Mouse (Mus musculus): ENCODE data around the gene Pcdh9. TPM values are rescaled to one million over a fixed set of nuclear protein-coding genes. Genes with fewer than 3 reads are reported as not detected.

Pcdh9 gene
- total RNA-seq, 4 experiments from 2014 or later: 2.0 to 2.6 (median 2.4) TPM

DNA sequence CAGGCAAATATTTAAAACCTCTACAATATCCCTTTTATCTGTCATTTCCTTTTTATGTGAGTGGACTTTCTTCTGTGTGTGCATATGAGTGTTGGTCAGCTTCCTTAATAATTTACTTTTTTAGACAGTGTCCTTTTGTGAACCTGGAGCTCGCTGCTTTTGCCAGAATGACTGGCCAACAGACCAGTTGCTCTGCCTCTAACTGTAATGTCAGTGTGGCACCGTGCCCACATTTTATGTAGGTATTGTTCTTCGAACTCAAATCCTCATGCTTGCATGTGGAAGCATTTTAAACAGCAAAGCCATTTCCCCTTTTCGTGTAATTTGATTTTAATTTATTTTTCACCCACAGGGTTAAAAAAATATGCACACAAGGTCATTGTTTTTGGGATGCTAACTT is 748.4 kb downstream of the Pcdh9 start:
- DNase-seq: no peak

DNA sequence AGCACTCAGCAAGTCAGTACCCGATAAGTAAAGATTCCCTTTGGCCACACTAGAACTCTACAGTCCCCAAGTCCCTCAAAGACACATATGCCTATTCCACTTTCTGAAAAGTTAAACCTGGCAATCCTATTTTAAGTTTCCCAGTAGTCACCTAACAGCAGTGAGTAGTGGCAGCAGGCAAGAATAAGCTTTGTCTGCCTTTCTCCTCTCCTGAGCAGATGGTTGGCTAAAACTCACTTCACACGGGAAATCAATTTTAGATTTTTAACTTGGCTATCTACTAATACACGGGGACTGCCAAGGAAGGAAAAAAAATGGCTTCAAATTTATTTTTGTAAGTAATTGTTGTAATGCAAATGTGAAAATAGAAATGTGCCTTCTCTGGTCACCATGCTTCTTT is 763.5 kb downstream of the Pcdh9 start:
- no peak for DNase-seq

DNA sequence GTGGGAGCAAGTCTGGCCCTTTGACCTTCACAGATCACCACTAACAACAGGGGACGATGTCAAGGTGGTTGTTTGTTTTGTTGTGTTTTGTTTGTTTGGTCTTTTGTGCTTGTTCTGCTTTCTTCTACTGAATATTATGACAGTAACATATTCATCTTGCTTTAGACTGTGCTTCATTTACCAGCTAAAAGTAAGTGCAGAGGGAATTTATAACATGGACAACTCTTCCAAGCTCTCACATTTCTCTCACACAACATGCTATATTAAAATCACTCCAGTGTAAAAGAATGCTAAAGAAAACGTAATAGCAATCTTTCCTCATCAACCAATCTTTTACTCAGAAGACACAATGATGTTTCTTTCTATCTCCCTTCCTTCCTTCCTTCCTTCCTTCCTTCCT is 787.7 kb downstream of the Pcdh9 start:
- DNase-seq: no peak

DNA sequence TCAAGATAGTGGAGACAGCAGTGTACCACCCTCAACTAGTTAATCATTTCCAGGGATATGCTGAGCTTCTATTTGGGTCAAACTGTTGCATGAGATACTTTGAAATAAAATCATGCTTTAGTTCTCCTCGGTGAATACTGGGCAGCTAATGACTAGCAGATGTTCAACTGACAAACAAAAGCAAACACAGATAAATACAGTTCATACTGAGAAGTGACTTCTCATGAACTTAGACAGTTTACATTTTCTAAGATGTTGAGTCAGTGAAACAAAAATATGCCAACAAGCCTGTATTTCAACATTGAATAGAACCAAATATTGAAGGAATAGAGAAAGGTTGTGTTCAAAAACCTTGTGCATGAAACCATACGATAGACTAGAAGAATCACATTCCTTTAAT is 795.4 kb downstream of the Pcdh9 start:
- DNase-seq: no peak

DNA sequence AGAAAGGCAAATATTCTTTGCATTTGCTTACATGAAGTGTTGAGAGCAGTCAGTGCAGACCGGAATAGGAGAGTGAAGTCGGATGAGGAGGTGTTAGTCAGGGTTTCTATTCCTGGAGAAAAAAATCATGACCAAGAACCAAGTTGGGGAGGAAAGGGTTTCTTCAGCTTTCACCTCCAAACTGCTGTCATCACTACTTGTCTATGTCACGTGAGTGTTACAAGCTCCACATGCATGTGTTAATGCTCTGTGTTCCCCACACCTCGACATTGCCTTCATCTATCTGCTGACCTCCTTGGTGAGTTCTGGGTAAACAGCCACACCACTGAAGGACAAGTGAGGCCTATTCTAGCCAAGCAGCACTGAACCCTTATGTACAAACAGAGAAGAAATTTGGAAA is 797.7 kb downstream of the Pcdh9 start:
- DNase-seq: no peak

DNA sequence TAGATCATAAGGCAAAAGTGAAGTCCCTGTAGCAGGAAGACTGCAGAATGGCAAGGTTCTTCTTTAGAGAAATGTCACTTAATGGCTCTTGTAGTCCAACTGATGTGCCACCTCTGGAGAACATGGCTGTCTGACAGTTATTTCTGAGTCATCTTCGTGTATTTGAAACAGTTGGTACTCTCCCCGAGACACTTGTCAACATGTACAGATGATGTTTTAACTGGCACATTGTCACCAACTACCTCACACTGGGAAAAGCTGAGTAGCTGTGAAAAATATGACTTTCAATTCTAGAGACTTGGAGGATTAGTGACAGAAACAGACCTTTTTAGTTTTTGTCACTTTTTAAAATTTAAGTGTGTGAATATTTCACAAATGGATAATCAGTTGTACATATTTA is 804.8 kb downstream of the Pcdh9 start:
- no peak for DNase-seq

DNA sequence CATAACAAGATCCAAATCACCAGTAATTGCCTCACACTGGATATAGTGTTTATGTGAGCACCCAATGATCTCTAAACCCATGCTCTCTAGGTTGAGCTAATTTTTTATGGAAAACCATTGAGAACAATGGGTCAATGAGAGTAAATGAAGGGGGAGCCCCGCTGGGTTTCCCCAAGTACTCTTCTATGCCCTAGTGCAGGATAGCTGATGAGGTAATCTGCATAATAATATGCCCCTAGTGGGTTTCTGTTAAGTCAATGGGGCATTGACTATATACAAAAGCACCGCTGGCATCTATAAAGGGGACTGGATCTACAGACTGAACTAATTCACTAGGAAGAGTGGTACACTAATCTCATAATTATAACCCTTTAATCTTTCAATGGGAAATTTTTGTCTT is 807.3 kb downstream of the Pcdh9 start:
- DNase-seq: no peak

DNA sequence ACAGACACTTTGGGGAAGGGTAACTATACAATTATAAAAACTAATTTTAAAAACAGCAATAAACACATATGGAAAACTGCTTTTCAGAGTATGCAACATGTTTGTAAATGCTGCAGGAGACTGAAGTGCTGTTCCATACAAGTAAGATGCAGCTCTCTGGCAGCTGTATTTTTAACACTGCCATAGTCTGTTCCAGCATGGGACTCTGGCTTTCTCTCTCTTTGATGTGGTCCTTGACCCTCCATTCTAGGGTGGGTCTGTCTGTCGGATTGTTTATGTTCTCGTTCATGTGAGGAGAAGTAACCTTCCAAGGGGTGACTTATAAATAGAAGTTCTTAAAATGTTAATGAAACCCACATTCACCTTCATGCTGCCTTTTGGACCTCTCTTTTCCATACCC is 809.6 kb downstream of the Pcdh9 start:
- no peak for DNase-seq

DNA sequence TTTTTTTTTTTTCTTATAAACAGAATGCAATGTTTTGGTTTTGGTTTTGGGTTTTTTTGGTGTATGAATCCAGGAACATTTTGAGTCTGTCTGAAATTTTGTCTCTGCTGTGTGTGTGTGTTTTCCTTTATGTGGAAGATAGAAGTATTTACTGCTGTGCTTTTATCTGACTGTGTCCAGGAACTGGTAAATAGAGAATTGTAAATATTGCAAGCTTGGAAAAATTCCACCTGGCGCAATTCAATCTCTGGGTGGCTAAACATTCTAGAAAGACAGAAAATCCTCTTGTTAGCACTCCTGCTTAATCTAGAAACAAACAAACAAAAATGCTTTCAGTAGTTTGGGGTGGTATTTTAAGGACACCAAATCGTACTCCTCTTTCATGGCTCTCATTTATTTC is 814.7 kb downstream of the Pcdh9 start:
- DNase-seq: no peak

DNA sequence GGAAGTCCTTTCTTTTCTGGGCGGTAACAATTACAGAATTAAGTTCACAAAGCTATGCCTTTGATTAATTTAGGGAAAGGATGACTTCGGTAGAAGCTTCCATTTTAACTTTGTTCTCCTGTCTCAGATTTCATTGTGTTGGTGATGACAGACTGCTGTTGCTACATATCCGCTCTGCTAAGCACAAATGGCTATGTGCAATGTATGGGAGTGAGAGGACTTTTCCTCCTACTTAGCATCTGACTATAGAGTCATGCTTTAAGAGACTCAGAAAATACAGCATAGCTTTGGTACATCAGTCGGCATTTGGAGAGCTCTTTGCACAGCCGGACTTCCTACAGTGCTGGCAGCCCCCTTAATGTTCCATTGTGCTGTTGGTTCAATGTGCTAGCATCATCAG is 818.1 kb downstream of the Pcdh9 start:
- no peak for DNase-seq

DNA sequence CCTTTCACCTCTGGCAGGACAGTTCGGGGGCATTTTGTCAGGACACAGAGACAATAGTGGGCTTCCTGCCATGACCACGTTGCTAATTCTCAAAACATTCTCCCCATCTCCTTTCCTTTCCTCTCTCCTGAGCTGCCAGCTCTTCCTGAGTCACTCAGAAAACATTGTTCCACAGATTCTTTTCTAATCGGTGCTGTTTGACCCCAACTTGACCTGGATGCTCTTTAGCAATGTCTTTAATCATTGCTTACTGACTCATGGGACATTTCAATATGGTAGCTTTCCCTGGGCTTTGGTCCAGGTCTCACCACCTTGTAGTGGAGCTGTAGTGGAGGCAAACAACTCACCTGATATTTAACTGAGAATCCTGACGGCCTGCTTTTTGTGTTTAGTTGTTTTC is 820.3 kb downstream of the Pcdh9 start:
- DNase-seq: no peak

DNA sequence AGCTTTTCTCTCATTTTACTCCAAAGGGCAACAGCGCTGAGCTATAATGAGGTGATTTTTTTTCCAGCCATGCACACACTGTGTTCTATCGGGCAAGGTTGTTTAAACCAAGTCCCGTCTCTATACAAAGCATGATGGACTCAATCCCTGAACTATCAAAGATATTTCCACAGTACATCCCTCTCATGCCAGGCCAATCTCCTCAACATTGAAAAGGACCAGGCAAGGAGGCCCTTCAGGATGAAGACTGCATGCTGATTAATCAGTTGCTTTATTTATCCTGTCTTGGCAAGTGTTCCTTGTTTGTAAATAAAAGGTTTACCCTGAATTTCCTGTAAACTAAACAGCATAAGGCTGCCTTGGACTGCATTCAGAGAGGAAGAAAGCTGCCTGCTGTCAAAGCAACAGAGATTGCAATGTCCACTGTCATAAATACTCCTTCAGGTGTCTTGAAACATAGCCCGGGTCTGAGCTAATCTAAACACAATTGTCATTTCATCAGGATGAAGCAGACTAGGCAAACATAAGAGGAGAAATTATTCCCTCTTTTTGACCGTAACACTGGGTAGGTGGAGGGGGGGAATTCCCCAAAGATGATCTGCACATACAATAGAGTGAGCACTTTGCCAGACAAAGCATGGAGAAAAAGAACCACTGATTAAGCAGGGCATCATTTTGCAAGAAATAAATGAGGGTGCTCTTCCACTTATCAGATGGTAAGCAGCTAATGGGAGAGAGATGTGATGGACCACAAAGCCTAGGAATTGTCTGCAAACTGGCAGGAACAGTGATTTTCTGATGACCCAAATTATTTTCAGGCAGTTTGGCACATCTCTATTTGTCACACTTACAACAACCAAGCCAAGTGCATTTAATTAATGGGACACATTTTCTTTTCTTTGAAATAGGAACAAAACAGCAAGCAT is 822.8 kb downstream of the Pcdh9 start:
- no peak for DNase-seq

DNA sequence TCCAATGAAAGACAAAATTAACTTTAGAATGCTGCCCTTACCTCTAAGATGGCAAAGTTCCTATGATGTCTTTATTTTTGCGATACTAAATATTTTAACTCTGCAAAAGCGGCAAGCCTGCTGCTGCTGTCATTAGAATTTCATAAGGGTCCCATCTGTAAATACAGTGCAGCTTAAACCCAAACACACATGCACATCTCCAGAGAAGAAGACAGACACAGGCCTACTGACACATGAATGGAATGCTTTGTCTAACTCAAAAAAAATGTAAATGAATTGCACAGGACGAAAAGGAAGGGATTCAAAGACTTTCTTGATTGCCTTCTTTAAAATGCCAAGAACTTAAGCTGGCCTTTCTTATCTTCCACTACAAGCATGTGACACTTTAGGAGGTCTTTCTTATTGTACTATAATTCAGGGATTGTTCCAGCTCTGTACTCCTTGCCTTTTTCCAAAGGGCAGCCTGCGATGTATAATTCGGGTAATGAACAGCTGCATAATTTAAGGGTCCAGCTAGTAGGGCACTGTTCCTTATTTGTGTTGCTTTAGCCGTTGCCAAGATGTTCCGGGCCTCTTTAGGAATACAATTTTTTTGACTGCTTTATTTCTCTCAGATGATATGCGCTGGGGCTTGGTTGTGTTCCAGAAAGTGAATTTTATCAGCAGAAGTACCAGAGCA is 823.6 kb downstream of the Pcdh9 start:
- no peak for DNase-seq

DNA sequence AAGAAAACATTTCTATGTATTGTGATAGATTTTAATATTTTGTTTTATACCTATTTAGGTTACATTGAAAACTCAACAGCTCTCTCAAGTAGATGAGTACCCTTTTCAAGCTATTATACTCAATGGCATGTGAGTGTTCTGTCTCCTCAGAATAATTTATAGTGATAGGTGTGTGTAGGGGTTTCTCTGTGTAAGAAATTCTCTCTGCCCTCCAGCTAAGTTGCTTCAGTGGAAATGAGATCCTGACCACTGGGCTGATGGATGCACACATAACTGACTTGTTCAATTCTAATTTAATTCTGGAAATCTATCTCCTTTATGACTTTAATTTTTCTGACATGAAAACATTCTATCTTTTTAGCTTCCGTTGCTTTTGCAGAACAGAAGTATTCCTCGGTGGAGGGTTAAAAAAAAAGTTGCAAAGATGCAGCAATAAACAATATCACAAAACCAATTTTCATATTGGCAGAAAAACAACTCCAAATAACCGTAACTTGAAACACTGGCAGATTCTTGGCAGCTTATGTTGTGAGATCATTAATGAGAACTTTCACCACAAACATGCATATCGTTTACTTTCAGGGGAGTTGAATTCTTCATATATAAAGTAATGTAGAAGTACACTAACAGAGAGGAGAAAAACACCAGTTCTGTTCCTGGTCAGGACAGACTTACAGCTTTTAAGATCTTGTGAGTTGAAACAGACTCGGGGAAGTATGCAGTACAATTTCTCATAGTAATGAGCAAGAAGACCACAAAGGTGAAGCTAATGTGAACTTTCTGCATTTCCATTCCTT is 828.5 kb downstream of the Pcdh9 start:
- no peak for DNase-seq

DNA sequence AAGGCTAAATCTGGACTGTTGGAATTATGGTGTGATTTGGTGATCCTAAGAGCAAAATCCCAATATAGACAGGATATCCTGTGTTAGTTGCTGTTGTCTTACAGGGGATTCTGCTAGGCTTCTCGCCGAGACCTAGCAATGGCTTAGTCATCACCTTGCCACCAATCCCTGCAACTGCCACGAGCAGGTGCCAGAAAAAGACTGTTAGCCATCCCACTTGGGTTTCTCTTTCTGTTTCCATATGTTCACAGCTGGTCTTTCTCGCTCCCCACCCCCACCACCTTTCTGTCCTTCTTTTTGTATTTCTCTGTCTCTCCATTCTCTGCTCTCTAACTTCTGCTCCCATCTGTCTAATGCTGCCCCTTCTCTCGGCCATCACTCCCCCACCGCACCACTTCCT is 831.7 kb downstream of the Pcdh9 start:
- no peak for DNase-seq

DNA sequence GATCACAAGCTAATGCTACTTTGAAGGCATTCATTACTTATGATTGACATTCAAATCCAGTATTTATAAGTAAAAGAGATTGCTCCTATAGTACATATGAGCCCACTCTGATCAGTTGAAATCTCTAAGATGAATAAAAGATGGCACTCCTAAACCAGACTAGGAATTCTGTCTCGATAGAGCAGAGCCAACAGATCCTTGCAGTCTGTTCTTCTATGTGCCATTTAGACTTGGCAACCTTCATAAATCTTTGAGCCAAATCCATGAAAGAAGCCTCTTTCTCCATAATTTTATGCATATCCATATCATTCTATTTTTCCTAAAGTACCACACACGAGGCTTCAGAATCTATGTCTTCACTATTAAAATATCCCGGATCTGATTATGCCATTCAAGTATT is 834.5 kb downstream of the Pcdh9 start:
- no peak for DNase-seq

DNA sequence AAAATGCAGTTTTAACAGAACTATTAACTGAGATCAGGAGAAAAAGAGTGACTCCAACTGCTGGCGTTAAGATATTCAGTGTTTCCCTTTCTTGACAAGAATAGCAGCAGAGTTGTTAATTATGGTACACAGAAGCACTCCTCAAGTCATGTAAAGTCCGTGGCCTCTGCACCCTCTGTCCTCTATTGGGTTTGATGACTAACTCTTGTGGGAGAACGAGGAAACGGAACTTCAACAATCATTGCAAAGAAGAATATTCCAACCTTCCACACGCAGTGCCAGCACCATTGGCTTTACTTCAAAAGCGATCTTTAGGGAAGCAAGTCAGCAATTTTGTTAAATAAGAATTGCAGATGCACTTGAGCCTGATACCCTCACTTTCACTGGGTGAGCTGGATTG is 849.9 kb downstream of the Pcdh9 start:
- DNase-seq: no peak

DNA sequence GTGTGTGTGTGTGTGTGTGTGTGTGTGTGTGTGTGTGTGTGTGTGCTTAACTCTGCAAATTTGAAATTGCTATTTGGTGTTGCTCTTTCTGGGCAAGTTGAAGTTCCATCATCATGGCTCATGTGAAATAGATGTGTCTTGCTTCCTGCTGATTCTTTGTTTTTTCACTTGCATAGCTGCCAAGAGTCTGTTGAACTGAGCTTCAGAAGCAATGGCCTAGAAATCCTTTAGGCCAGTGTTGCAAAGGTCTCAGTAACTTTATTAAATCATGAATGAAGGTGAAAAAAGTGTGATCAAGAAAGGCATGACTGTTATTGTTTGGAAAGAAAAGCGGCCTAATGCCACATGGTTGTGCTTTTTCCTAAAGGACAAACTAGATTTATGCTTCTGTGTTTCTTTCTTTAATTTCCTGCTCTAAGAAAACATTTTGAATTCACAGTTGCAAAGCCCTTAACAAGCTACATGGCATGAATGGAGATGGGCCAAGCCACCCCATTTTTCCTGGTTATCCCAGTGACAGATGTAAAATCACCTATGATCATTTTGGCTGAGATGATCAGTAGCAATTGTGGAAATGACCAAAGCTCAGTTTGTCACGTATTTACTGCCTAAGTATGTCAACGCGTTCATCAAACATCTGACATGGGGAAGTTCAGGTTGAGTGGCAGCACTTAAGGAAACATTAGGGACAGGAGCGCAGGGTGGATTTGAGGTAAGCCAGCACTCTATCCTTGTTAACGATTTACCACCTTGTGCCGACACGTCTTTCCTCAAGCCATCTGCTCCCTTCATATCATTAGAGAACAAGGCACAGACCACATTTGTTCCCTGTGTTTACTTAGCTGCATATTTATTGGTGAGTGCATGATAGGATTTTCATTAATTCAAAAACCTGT is 850.9 kb downstream of the Pcdh9 start:
- no peak for DNase-seq

DNA sequence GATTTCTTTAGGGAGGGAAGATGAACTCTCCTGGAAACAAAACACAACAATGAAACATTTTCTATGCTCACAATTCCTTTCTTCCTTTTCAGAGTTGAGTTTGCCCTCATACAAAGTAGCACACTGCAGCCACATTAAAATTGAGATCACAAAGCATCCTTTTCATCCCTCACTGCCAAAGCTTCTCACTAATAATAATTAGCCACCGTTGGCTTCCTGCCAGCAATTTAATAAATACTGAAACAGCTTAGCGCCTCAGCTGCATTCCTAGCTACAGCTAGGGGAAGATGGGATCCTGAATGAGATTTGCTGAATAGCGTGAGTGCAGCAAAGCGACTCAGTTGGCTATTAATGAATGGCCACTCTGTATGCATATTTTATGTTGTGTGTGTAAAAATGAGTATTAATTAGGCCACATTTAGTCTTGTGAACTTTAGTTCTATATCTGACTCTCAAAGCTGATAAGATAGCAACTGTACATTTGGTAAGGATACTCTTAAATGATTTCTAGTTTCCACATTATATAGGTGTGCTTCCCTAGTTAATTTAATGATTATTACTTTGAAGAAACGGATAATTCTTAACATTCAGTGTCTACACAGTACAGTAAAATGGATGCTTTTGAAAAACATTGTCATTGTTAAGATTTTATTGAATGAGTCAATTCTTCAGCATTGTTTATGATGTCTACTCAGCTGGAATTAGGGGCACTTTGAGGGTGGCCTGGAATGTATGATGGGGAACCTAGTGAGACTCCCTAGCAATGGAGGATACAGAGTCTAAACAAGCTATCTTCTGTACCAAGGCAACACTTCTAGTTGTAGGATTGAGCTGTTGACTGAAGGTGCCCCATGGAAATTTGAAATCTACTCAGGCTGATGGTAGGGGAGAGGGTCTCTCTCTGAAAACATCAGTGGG is 881.1 kb downstream of the Pcdh9 start:
- DNase-seq: no peak
